Mouse (Mus musculus) hindbrain, embryonic 13.5 days (tissue): Measurements from ENCODE around the gene Gna12. TPM values are rescaled to one million over a fixed set of nuclear protein-coding genes. Genes with fewer than 3 reads are reported as not detected.

Experiments
- ATAC-seq: fragments of 200-750 bp; cut with Nextera tagmentation; 2 replicates; pipeline ENCODE4 v1.8.0; 2017; ENCODE audit warnings: moderate TSS enrichment; ENCODE audit not compliant: low FRiP score
- H3K27ac ChIP-seq: fragments of 300-500 bp; sonication (generic); 2 replicates; pipeline ENCODE4 v1.5.1; 2015; ENCODE audit warnings: inconsistent platforms, mild to moderate bottlenecking, moderate library complexity
- H3K27me3 ChIP-seq: fragments of 300-500 bp; sonication (generic); 2 replicates; pipeline ENCODE4 v1.6.1; 2015; ENCODE audit warnings: mild to moderate bottlenecking, inconsistent platforms
- H3K36me3 ChIP-seq: fragments of 300-500 bp; sonication (generic); 2 replicates; pipeline ENCODE4 v1.6.1; 2015; ENCODE audit warnings: mild to moderate bottlenecking, inconsistent platforms
- H3K4me1 ChIP-seq: fragments of 300-500 bp; sonication (generic); replicated peaks from 2 replicates; pipeline ENCODE4 v1.6.1; 2015; ENCODE audit warnings: inconsistent platforms
- H3K4me2 ChIP-seq: fragments of 300-500 bp; sonication (generic); 2 replicates; pipeline ENCODE4 v1.6.1; 2015; ENCODE audit warnings: inconsistent platforms, mild to moderate bottlenecking, moderate library complexity
- H3K4me3 ChIP-seq: fragments of 300-500 bp; sonication (generic); 2 replicates; pipeline ENCODE4 v1.5.1; 2015; ENCODE audit warnings: mild to moderate bottlenecking, inconsistent platforms
- H3K9ac ChIP-seq: fragments of 300-500 bp; sonication (generic); 2 replicates; pipeline ENCODE4 v1.6.1; 2015; ENCODE audit warnings: mild to moderate bottlenecking, inconsistent platforms
- H3K9me3 ChIP-seq: fragments of 300-500 bp; sonication (generic); 2 replicates; pipeline ENCODE4 v1.6.1; 2016; ENCODE audit warnings: inconsistent platforms
- WGBS: fragments of 180-500 bp; shearing (Covaris S2); methylation state at CpG from one replicate; pipeline ENCODE4 v1.1.7; 2015; 5-methylcytosine and 5-hydroxymethylcytosine counted together
- polyA plus RNA-seq: library from polyadenylated mRNA; unstranded; fragments of >200 nt; fragmentation: Nextera tagmentation; extraction: Ambion mirVana; gene quantifications from 2 replicates; pipeline ENCODE4 v1.2.1, GENCODE M21; 2015

The Gna12 gene
- polyA plus RNA-seq, 1 experiment from 2014 or later: 12.1 TPM

GRCm38 (mm10) chr5:140811390-140811789, 18.8 kb downstream of the Gna12 start:
- no peak overlapping the region for H3K9ac ChIP-seq
- H3K27ac ChIP-seq: no peak overlapping the region
- no peaks in the 10 kb centered on the region for H3K27me3 ChIP-seq
- WGBS: 60% methylated on average over 2 of the region's 2 CpGs
- H3K4me2 ChIP-seq: no peak overlapping the region
- H3K36me3 ChIP-seq: no peaks in the 10 kb centered on the region
- peaks cover 70% of the 10 kb centered on the region for H3K4me1 ChIP-seq
- H3K9me3 ChIP-seq: no peaks in the 10 kb centered on the region
- H3K4me3 ChIP-seq: no peak overlapping the region
- no peak for ATAC-seq

GRCm38 (mm10) chr5:140806939-140807338, 23.3 kb downstream of the Gna12 start:
- whole genome bisulfite sequencing: 44% methylated on average over 2 of the region's 2 CpGs
- Histone ChIP-seq H3K4me1 (peaks cover 62% of the 10 kb centered on the region), H3K27ac (no peak overlapping the region), H3K36me3 (no peaks in the 10 kb centered on the region), H3K9me3 (no peaks in the 10 kb centered on the region), H3K27me3 (no peaks in the 10 kb centered on the region), H3K4me2 (no peak overlapping the region), H3K9ac (no peak overlapping the region), H3K4me3 (no peak overlapping the region)
- no peak for ATAC-seq

- no peak for ATAC-seq
- WGBS: 85% methylated on average over 2 of the region's 2 CpGs
- Histone ChIP-seq H3K27ac (0 out of 2 replicates have a peak overlapping the region, but pooled peaks have one; percentile 52), H3K27me3 (no peaks in the 10 kb centered on the region), H3K9ac (no peak overlapping the region), H3K4me2 (no peak overlapping the region), H3K36me3 (no peaks in the 10 kb centered on the region), H3K9me3 (no peaks in the 10 kb centered on the region), H3K4me1 (peaks cover 63% of the 10 kb centered on the region), H3K4me3 (no peak overlapping the region)
These were observed 24.0 kb downstream of the Gna12 start for GRCm38 (mm10) chr5:140806252-140806651.

- ATAC-seq: no peak
- H3K4me1 ChIP-seq: peaks cover 71% of the 10 kb centered on the region
- WGBS: 62% methylated on average over 5 of the region's 5 CpGs
These were observed 28.4 kb downstream of the Gna12 start for GRCm38 (mm10) chr5:140801782-140802181.

GRCm38 (mm10) chr5:140800288-140800923, 29.8 kb downstream of the Gna12 start:
- WGBS: 85% methylated on average over 6 of the region's 6 CpGs
- no peak overlapping the region for H3K9ac ChIP-seq
- H3K4me2 ChIP-seq: no peak overlapping the region
- H3K36me3 ChIP-seq: no peaks in the 10 kb centered on the region
- ATAC-seq: no peak
- no peaks in the 10 kb centered on the region for H3K9me3 ChIP-seq
- no peak overlapping the region for H3K4me3 ChIP-seq
- peaks cover 70% of the 10 kb centered on the region for H3K4me1 ChIP-seq
- H3K27ac ChIP-seq: no peak overlapping the region
- H3K27me3 ChIP-seq: no peaks in the 10 kb centered on the region

More at GRCm38 (mm10) chr5:140801782-140802181, 28.4 kb downstream of the Gna12 start:
- no peaks in the 10 kb centered on the region for H3K9me3 ChIP-seq
- H3K4me3 ChIP-seq: no peak overlapping the region
- no peaks in the 10 kb centered on the region for H3K27me3 ChIP-seq
- H3K4me2 ChIP-seq: no peak overlapping the region
- no peak overlapping the region for H3K9ac ChIP-seq
- H3K36me3 ChIP-seq: no peaks in the 10 kb centered on the region
- no peak overlapping the region for H3K27ac ChIP-seq

- H3K4me2 ChIP-seq: no peak overlapping the region
- no peak overlapping the region for H3K27ac ChIP-seq
- H3K27me3 ChIP-seq: no peaks in the 10 kb centered on the region
- 27% methylated on average over 2 of the region's 2 CpGs for WGBS
- no peak overlapping the region for H3K4me3 ChIP-seq
- peaks cover 71% of the 10 kb centered on the region for H3K4me1 ChIP-seq
- H3K9ac ChIP-seq: no peak overlapping the region
- no peaks in the 10 kb centered on the region for H3K9me3 ChIP-seq
- no peaks in the 10 kb centered on the region for H3K36me3 ChIP-seq
- no peak for ATAC-seq
These were observed 31.0 kb downstream of the Gna12 start for GRCm38 (mm10) chr5:140799190-140799589.

- no peaks in the 10 kb centered on the region for H3K36me3 ChIP-seq
- H3K9ac ChIP-seq: no peak overlapping the region
- H3K4me1 ChIP-seq: peaks cover 71% of the 10 kb centered on the region
- H3K4me3 ChIP-seq: no peak overlapping the region
- H3K27me3 ChIP-seq: no peaks in the 10 kb centered on the region
- WGBS: 75% methylated on average over 5 of the region's 5 CpGs
- no peak overlapping the region for H3K4me2 ChIP-seq
- ATAC-seq: no peak
- no peak overlapping the region for H3K27ac ChIP-seq
- H3K9me3 ChIP-seq: no peaks in the 10 kb centered on the region
These were observed 31.5 kb downstream of the Gna12 start for GRCm38 (mm10) chr5:140798775-140799174.

GRCm38 (mm10) chr5:140798158-140798557, 32.1 kb downstream of the Gna12 start:
- 0 out of 2 replicates have a peak, but pooled peaks have one; percentile 14 for ATAC-seq
- Histone ChIP-seq H3K4me2 (no peak overlapping the region), H3K36me3 (no peaks in the 10 kb centered on the region), H3K27ac (0 out of 2 replicates have a peak overlapping the region, but pooled peaks have one; percentile 52), H3K4me1 (peaks cover 73% of the 10 kb centered on the region), H3K9me3 (no peaks in the 10 kb centered on the region), H3K9ac (peak overlapping the region; percentile 46; the same call in 1 of the 2 replicates), H3K4me3 (no peak overlapping the region), H3K27me3 (no peaks in the 10 kb centered on the region)
- 76% methylated on average over 7 of the region's 7 CpGs for WGBS

- no peak for ATAC-seq
- Histone ChIP-seq H3K4me2 (no peak overlapping the region), H3K27ac (peak overlapping the region; percentile 6), H3K27me3 (no peaks in the 10 kb centered on the region), H3K36me3 (no peaks in the 10 kb centered on the region), H3K4me3 (no peak overlapping the region), H3K9me3 (no peaks in the 10 kb centered on the region), H3K4me1 (peaks cover 78% of the 10 kb centered on the region), H3K9ac (0 out of 2 replicates have a peak overlapping the region, but pooled peaks have one; percentile 13)
- 75% methylated on average over 3 of the region's 3 CpGs for WGBS
These were observed 34.2 kb downstream of the Gna12 start for GRCm38 (mm10) chr5:140796051-140796450.

GRCm38 (mm10) chr5:140795176-140795575, 35.1 kb downstream of the Gna12 start:
- Histone ChIP-seq H3K36me3 (no peaks in the 10 kb centered on the region), H3K9ac (no peak overlapping the region), H3K9me3 (no peaks in the 10 kb centered on the region), H3K4me2 (no peak overlapping the region), H3K27me3 (no peaks in the 10 kb centered on the region), H3K27ac (peak overlapping the region; percentile 45), H3K4me3 (no peak overlapping the region), H3K4me1 (peaks cover 78% of the 10 kb centered on the region)
- ATAC-seq: no peak
- 54% methylated on average over 2 of the region's 2 CpGs for WGBS

GRCm38 (mm10) chr5:140794753-140795152, 35.5 kb downstream of the Gna12 start:
- WGBS: 42% methylated on average over 3 of the region's 3 CpGs
- H3K27ac ChIP-seq: peak overlapping the region; percentile 25; the same call in 1 of the 2 replicates
- H3K4me1 ChIP-seq: peaks cover 80% of the 10 kb centered on the region
- H3K36me3 ChIP-seq: no peaks in the 10 kb centered on the region
- H3K4me2 ChIP-seq: no peak overlapping the region
- H3K9me3 ChIP-seq: no peaks in the 10 kb centered on the region
- no peak overlapping the region for H3K4me3 ChIP-seq
- no peak for ATAC-seq
- H3K9ac ChIP-seq: no peak overlapping the region
- no peaks in the 10 kb centered on the region for H3K27me3 ChIP-seq

- peak overlapping the region; percentile 90 for H3K27ac ChIP-seq
- ATAC-seq: no peak
- no peaks in the 10 kb centered on the region for H3K9me3 ChIP-seq
- no peak overlapping the region for H3K4me2 ChIP-seq
- H3K9ac ChIP-seq: peak overlapping the region; percentile 29; the same call in 1 of the 2 replicates
- no peak overlapping the region for H3K4me3 ChIP-seq
- H3K27me3 ChIP-seq: no peaks in the 10 kb centered on the region
- H3K4me1 ChIP-seq: peaks cover 72% of the 10 kb centered on the region
- H3K36me3 ChIP-seq: peaks cover 4% of the 10 kb centered on the region; the same call in 1 of the 2 replicates
- WGBS: 61% methylated on average over 5 of the region's 5 CpGs
These were observed 38.0 kb downstream of the Gna12 start for GRCm38 (mm10) chr5:140792233-140792632.
